Mouse (Mus musculus) adrenal gland, adult 8-10 months (tissue): ENCODE data around the gene Galnt16. TPM values are rescaled to one million over a fixed set of nuclear protein-coding genes. Genes with fewer than 3 reads are reported as not detected.

Experiments
- DNase-seq: peaks from one replicate; pipeline ENCODE4 v3.0.0; 2022
- total RNA-seq, 4 experiments: library from RNA; stranded (reverse); gene quantifications; 2 replicates each; pipeline ENCODE4 v1.2.4; 2022

Galnt16 gene
- total RNA-seq, 4 experiments from 2014 or later, result 9.3 to 14.4 (median 9.6) TPM

GRCm38 (mm10) chr12:80531585-80531984 is 13.5 kb downstream of the Galnt16 start:
- no peak for DNase-seq

- DNase-seq, result peak; percentile 29
These were observed 15.8 kb downstream of the Galnt16 start for GRCm38 (mm10) chr12:80533876-80534275.

GRCm38 (mm10) chr12:80537313-80537712 is 19.2 kb downstream of the Galnt16 start:
- DNase-seq, result no peak

GRCm38 (mm10) chr12:80538311-80538710 is 20.2 kb downstream of the Galnt16 start:
- no peak for DNase-seq

- DNase-seq, result no peak
These were observed 27.2 kb downstream of the Galnt16 start for GRCm38 (mm10) chr12:80545310-80545709.

GRCm38 (mm10) chr12:80549646-80550045 is 31.6 kb downstream of the Galnt16 start:
- DNase-seq, result no peak

- DNase-seq, result no peak
These were observed 35.1 kb downstream of the Galnt16 start for GRCm38 (mm10) chr12:80553157-80553556.

- no peak for DNase-seq
These were observed 36.2 kb downstream of the Galnt16 start for GRCm38 (mm10) chr12:80554312-80554711.

- no peak for DNase-seq
These were observed 43.8 kb downstream of the Galnt16 start for GRCm38 (mm10) chr12:80561904-80562303.

GRCm38 (mm10) chr12:80562793-80563192 is 44.7 kb downstream of the Galnt16 start:
- no peak for DNase-seq

GRCm38 (mm10) chr12:80564990-80565389 is 46.9 kb downstream of the Galnt16 start:
- no peak for DNase-seq

GRCm38 (mm10) chr12:80565793-80566192 is 47.7 kb downstream of the Galnt16 start:
- no peak for DNase-seq

GRCm38 (mm10) chr12:80566502-80566901 is 48.4 kb downstream of the Galnt16 start:
- DNase-seq, result no peak

GRCm38 (mm10) chr12:80567375-80567774 is 49.3 kb downstream of the Galnt16 start:
- no peak for DNase-seq

- no peak for DNase-seq
These were observed 51.5 kb downstream of the Galnt16 start for GRCm38 (mm10) chr12:80569561-80569960.

GRCm38 (mm10) chr12:80574318-80574717 is 56.2 kb downstream of the Galnt16 start:
- DNase-seq, result no peak

GRCm38 (mm10) chr12:80574825-80575371 is 56.8 kb downstream of the Galnt16 start:
- DNase-seq, result no peak

- no peak for DNase-seq
These were observed 59.0 kb downstream of the Galnt16 start for GRCm38 (mm10) chr12:80577049-80577448.

GRCm38 (mm10) chr12:80581357-80581756 is 63.3 kb downstream of the Galnt16 start:
- DNase-seq, result no peak

- no peak for DNase-seq
These were observed 66.9 kb downstream of the Galnt16 start for GRCm38 (mm10) chr12:80584973-80585372.

- no peak for DNase-seq
These were observed 76.1 kb downstream of the Galnt16 start for GRCm38 (mm10) chr12:80594141-80594540.

GRCm38 (mm10) chr12:80594781-80595180 is 76.7 kb downstream of the Galnt16 start:
- DNase-seq, result no peak

- DNase-seq, result no peak
These were observed 77.5 kb downstream of the Galnt16 start for GRCm38 (mm10) chr12:80595566-80595965.

GRCm38 (mm10) chr12:80595968-80596367 is 77.9 kb downstream of the Galnt16 start:
- no peak for DNase-seq

- DNase-seq, result no peak
These were observed 80.2 kb downstream of the Galnt16 start for GRCm38 (mm10) chr12:80598236-80598635.
